In genomic region chr12:80230854-80231253, GRCm38 (mm10) we compare ENCODE assay signal across 8 mouse cellular contexts. TPM values are rescaled to one million over a fixed set of nuclear protein-coding genes. Genes with fewer than 3 reads are reported as not detected.
DNase-seq lines count a peak whose midpoint lies in the region; ATAC-seq and TF ChIP-seq lines count a peak whose summit lies in the region.

No protein-coding gene starts in this region.

- intact Hi-C loops in gastrocnemius, adult 2 months (cut with DNase I), result no loop called here
- intact Hi-C loops in gastrocnemius, postnatal 36 days (cut with DNase I), result no loop called here

- 57% methylated on average over 5 of the region's 5 CpGs for WGBS in neural tube, embryonic 11.5 days
- WGBS in liver, embryonic 12.5 days (ENCODE audit: insufficient replicate concordance), result 54% methylated on average over 5 of the region's 5 CpGs

- H3K4me1 ChIP-seq in neural tube, embryonic 11.5 days (ENCODE audit: control insufficient read depth, insufficient read depth, low read length), result peaks cover 34% of the 10 kb centered on the region
- peaks cover 54% of the 10 kb centered on the region for H3K4me1 ChIP-seq in liver, embryonic 12.5 days

- no peaks in the 10 kb centered on the region for H3K27me3 ChIP-seq in neural tube, embryonic 11.5 days (ENCODE audit: control insufficient read depth, insufficient read depth, low read length)
- no peaks in the 10 kb centered on the region for H3K27me3 ChIP-seq in liver, embryonic 12.5 days (replicated peaks)

- H3K4me3 ChIP-seq in gastrocnemius, adult 2 months, result peak overlapping the region; percentile 44
- H3K4me3 ChIP-seq in neural tube, embryonic 11.5 days (ENCODE audit: low read depth, low read length), result no peak overlapping the region
- H3K4me3 ChIP-seq in liver, embryonic 12.5 days, result no peak overlapping the region

- TF ChIP-seq CTCF in gastrocnemius, adult 2 months (IDR thresholded peaks at IDR 0.05), result no peak

- no peaks in the 10 kb centered on the region for H3K9me3 ChIP-seq in neural tube, embryonic 11.5 days (ENCODE audit: control insufficient read depth, low read length)
- no peaks in the 10 kb centered on the region for H3K9me3 ChIP-seq in liver, embryonic 12.5 days (replicated peaks)

- no peak for ATAC-seq in neural tube, embryonic 11.5 days (ENCODE audit: insufficient read depth, low FRiP score, low TSS enrichment)
- ATAC-seq in liver, embryonic 12.5 days, result no peak

- peak overlapping the region; percentile 33 for H3K9ac ChIP-seq in neural tube, embryonic 11.5 days (ENCODE audit: low read length)
- no peak overlapping the region for H3K9ac ChIP-seq in liver, embryonic 12.5 days

- 0 out of 2 replicates have a peak overlapping the region, but pooled peaks have one; percentile 10 for H3K4me2 ChIP-seq in neural tube, embryonic 11.5 days (ENCODE audit: low read depth)
- peak overlapping the region; percentile 29 for H3K4me2 ChIP-seq in liver, embryonic 12.5 days

- no peaks in the 10 kb centered on the region for H3K36me3 ChIP-seq in neural tube, embryonic 11.5 days (ENCODE audit: control insufficient read depth, insufficient read depth, low read length)
- H3K36me3 ChIP-seq in liver, embryonic 12.5 days, result 0 out of 2 replicates have a peak, but pooled peaks cover 5% of the 10 kb centered on the region

- DNase-seq in gastrocnemius, adult 2 months, result no peak
- no peak for DNase-seq in gastrocnemius, postnatal 36 days
- DNase-seq in neural tube, embryonic 11.5 days (ENCODE audit: low spot score), result peak; percentile 20
- DNase-seq in neural tube, embryonic 10.5 days (ENCODE audit: extremely low spot score, low spot score), result no peak
- DNase-seq in adrenal gland, postnatal 25 days, result no peak
- DNase-seq in layer of hippocampus, adult 11-12 months (ENCODE audit: low spot score), result no peak
- no peak for DNase-seq in right cerebral cortex, postnatal 25 days

- H3K27ac ChIP-seq in gastrocnemius, adult 2 months, result peak overlapping the region; percentile 82
- H3K27ac ChIP-seq in neural tube, embryonic 11.5 days (ENCODE audit: low read depth, low read length), result peak overlapping the region; percentile 73
- H3K27ac ChIP-seq in liver, embryonic 12.5 days, result peak overlapping the region; percentile 77

RNA-seq across cellular contexts. Expression of gene Actn1, which starts 29.3 kb away (rescaled TPM):
- total RNA-seq in gastrocnemius, adult 2 months (2021), result 10 to 100 TPM in 1 of 2 experiments, 1 to 10 TPM in 1; 8.4 to 11.9 TPM
- 1 to 10 TPM; 7.3 to 9.0 TPM for total RNA-seq in gastrocnemius, postnatal 36 days (2021)
- 20.6 and 26.4 TPM in 2 replicates for polyA plus RNA-seq in neural tube, embryonic 11.5 days (2014; fragmentation: Nextera tagmentation; extraction: Ambion mirVana)
- polyA plus RNA-seq in liver, embryonic 12.5 days (2016; fragmentation: Nextera tagmentation; extraction: Ambion mirVana), result 15.6 and 15.9 TPM in 2 replicates
- 35.0 and 37.3 TPM in 2 replicates for total RNA-seq in adrenal gland, postnatal 25 days (2021)
